Mouse (Mus musculus) C2C12 (cell line): ENCODE measurements around the gene Gm9970. TPM values are rescaled to one million over a fixed set of nuclear protein-coding genes. Genes with fewer than 3 reads are reported as not detected.
A peak's percentile ranks its signal among the peaks of the same experiment; 100 is the strongest.

Source experiments
- H3K27me3 ChIP-seq: one replicate; pipeline ENCODE4 v1.6.1; 2011; ENCODE audit not compliant: control insufficient read depth, insufficient read depth, insufficient read length
- H3K36me3 ChIP-seq: one replicate; pipeline ENCODE4 v1.6.1; 2011; ENCODE audit not compliant: control insufficient read depth, insufficient read depth
- H3K4me3 ChIP-seq: one replicate; pipeline ENCODE4 v1.5.1; 2011; ENCODE audit warnings: mild to moderate bottlenecking, control low read depth; ENCODE audit not compliant: poor library complexity, insufficient read depth, severe bottlenecking
- H3K79me2 ChIP-seq: one replicate; pipeline ENCODE4 v1.6.1; 2011; ENCODE audit not compliant: control insufficient read depth, insufficient read depth
- H3K79me3 ChIP-seq: one replicate; pipeline ENCODE4 v1.6.1; 2011; ENCODE audit warnings: low read depth, control low read depth
- H3ac ChIP-seq: one replicate; pipeline ENCODE3; 2011; ENCODE audit warnings: low read depth; ENCODE audit not compliant: control insufficient read depth, insufficient read length
- CTCF ChIP-seq: IDR thresholded peaks from one replicate; pipeline ENCODE4 v1.5.1; 2011; ENCODE audit not compliant: control insufficient read depth, insufficient read depth, insufficient read length
- MYOD1 ChIP-seq: IDR thresholded peaks from one replicate; pipeline ENCODE4 v1.6.1; 2011; ENCODE audit warnings: low read depth; ENCODE audit not compliant: control insufficient read depth, insufficient read length
- MYOG ChIP-seq: IDR thresholded peaks from one replicate; pipeline ENCODE4 v1.6.1; 2011; ENCODE audit not compliant: control insufficient read depth, insufficient read length; ENCODE audit errors: extremely low read depth
- USF1 ChIP-seq: IDR thresholded peaks from one replicate; pipeline ENCODE4 v1.6.1; 2011; ENCODE audit warnings: low read depth, mild to moderate bottlenecking, control low read depth, moderate library complexity
- polyA plus RNA-seq: library from polyadenylated mRNA; unstranded; fragments of >200 nt; fragmentation: generic; extraction: Trizol; gene quantifications from one replicate; pipeline ENCODE4 v1.2.1, GENCODE M21; 2012; ENCODE audit warnings: missing spikeins

Gm9970 gene
- polyA plus RNA-seq, 1 experiment = 0.09 TPM

DNA sequence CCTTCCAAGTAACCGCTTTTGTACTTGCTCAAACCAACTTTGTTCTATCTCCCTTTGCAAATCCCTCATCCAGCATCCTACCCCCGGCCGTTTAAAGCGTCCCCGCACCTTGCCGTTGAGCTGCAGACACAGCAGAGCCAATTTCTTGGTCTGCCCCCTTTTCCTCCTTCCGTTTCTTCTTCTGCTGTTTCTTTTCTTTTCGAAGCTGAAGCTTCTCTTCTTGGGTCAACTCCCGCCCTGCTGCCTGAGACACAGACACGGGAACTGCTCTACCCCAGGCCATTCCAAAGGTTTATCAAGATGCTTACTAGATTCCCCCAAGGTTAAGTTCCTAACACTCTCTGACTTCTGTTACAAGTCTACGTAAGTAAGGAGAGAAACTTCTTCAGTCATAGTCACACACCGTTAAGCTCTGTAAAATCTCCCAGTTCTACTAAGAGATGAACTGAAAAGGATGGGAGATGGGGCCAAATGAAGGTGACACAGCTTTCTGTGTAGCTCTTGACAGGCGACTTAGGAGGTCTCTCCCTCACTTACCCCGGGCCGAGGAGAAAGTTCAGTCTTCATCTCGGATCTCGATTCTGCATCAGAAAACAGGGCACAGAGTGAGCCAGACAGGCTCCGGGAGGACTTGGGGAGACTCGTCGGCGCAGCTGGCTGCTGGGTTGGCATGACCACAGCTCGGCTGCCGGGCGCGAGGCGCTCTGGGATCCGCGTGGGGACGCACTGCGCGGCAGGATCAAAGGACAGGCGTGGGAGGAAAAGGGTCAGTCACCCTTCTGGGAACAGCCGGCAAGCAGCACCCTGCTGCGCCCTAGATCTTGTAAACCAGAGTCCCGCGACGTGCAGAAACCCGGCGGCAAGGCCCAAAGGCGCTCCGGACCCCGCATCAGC, 48.7 kb downstream of the Gm9970 start:
- TF ChIP-seq CTCF = no peak
- no peak for TF ChIP-seq MYOG
- no peak for TF ChIP-seq USF1
- peak; percentile 9 for TF ChIP-seq MYOD1

More for the DNA sequence above, 48.7 kb downstream of the Gm9970 start:
- Histone ChIP-seq H3ac (peak overlapping the region; percentile 77), H3K4me3 (peak overlapping the region; percentile 90), H3K79me3 (peaks cover 19% of the 10 kb centered on the region), H3K27me3 (no peaks in the 10 kb centered on the region), H3K36me3 (peaks cover 64% of the 10 kb centered on the region), H3K79me2 (peaks cover 40% of the 10 kb centered on the region)

Other genes starting within 250 kb of the Gm9970 start
- 70.7 TPM for gene Atraid, start 192.9 kb downstream of the Gm9970 start, polyA plus RNA-seq
- gene Slc5a6, start 192.3 kb downstream of the Gm9970 start, polyA plus RNA-seq = 11.6 TPM
- 64.9 TPM for gene Cad, start 186.5 kb downstream of the Gm9970 start, polyA plus RNA-seq
- not detected for gene Dnajc5g, start 134.9 kb downstream of the Gm9970 start, polyA plus RNA-seq
- gene Slc30a3, start 133.0 kb downstream of the Gm9970 start, polyA plus RNA-seq = 0.71 TPM
- 6.5 TPM for gene Trim54, start 124.5 kb downstream of the Gm9970 start, polyA plus RNA-seq
- gene Ucn, start 102.4 kb downstream of the Gm9970 start, polyA plus RNA-seq = not detected
- gene Mpv17, start 87.0 kb downstream of the Gm9970 start, polyA plus RNA-seq = 35.6 TPM
- 2.9 TPM for gene Gm29609, start 61.3 kb downstream of the Gm9970 start, polyA plus RNA-seq
- 36.9 TPM for gene Gtf3c2, start 61.1 kb downstream of the Gm9970 start, polyA plus RNA-seq
- 115 TPM for gene Snx17, start 48.0 kb downstream of the Gm9970 start, polyA plus RNA-seq
- gene Eif2b4, start 47.8 kb downstream of the Gm9970 start, polyA plus RNA-seq = 46.8 TPM
- 20.9 TPM for gene Zfp513, start 38.9 kb downstream of the Gm9970 start, polyA plus RNA-seq
- 159 TPM for gene Ppm1g, start 20.5 kb downstream of the Gm9970 start, polyA plus RNA-seq
- 59.1 TPM for gene Nrbp1, start 368 bp downstream of the Gm9970 start, polyA plus RNA-seq
- 0.88 TPM for gene Krtcap3, start 10.5 kb upstream of the Gm9970 start, polyA plus RNA-seq
- gene Ift172, start 49.9 kb upstream of the Gm9970 start, polyA plus RNA-seq = 10.7 TPM
- gene Fndc4, start 54.8 kb upstream of the Gm9970 start, polyA plus RNA-seq = 17.7 TPM
- gene Gckr, start 56.2 kb upstream of the Gm9970 start, polyA plus RNA-seq = not detected
- gene Zfp512, start 211.2 kb upstream of the Gm9970 start, polyA plus RNA-seq = 11.6 TPM
- gene 4930548H24Rik, start 244.5 kb upstream of the Gm9970 start, polyA plus RNA-seq = 0.02 TPM